Mouse (Mus musculus) regulatory T cell (primary cell): ENCODE results near the gene Mrpl37.
"Not testable (repeated sequence)": the region's sequence is repeated elsewhere in the genome, so short reads cannot be mapped to it uniquely, and the experiment has no call there.

Experiments
- in situ Hi-C: fragments of 300-600 bp; cut with MboI, MseI; formaldehyde crosslinking; loops from one replicate; pipeline ENCODE4 v1.15.1; 2025; ENCODE audit warnings: high pct_unique_total_duplicates

Mrpl37 gene

GRCm38 (mm10) chr4:107066252-107067124, at the start of gene Mrpl37, which contains the start of gene Cyb5rl:
TSS of gene Mrpl37 (minus strand) at chr4:107066868.
TSS of gene Cyb5rl (plus strand) at chr4:107066988.
- in situ Hi-C loops: no loop called here

DNA sequence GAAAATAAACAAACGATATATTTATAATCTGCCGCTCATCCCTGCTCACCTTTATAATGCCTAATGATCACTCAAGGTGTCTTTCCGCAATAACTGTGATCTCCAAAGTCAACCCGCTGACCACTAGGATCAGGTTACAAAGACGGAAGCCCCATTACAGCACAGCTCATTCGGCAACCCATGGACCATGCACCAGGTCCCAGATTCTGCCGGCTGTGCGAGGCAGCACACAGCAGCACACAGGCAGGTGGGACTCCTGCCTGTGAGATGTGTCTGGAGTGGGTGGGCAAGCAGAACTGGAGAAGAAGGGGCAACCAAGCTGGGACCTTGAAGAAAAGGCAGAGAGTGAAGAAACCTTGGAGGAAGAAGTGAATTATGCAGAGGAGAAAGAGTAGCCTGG, 47.6 kb upstream of the Mrpl37 start:
- in situ Hi-C loops: no loop called here

DNA sequence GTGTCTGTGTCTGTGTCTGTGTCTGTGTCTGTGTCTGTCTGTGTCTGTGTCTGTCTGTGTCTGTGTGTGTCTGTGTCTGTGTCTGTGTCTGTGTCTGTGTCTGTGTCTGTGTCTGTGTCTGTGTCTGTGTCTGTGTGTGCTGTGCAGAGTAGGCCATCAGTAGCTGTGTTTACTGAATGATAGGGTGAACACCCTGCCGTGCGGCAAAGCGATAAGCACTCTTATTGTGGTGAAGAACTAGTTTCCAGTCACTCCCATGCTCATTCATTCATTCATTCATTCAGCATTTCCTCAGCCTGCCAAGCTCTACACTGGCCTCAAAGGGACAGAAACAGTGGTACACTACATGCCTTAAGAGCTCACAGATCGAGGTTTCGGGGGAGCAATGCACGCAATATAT, 42.5 kb upstream of the Mrpl37 start:
- in situ Hi-C loops: not testable (repeated sequence)

DNA sequence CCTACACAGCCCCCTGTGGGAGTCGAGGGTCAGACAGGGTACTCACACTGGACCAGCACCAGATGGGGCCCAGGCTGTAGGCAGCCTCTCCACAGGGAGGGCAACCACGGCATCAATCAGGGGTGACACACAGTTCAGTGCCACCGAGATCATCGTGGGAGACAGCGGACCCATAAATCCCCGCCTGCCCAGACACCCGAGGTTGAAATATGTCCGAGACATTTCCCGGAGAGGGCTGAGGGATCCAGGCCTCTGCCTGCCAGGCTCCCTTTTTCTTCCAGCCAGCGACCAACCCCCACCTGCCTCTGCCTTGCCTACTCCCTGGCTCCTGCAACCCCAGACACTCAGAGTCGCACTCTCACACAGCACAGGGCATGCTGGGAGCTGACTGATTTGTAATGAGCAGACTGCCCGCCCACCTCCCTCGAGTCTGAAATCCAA, 41.6 kb upstream of the Mrpl37 start:
- in situ Hi-C loops: no loop called here

GRCm38 (mm10) chr4:107106777-107107176, 40.1 kb upstream of the Mrpl37 start:
- in situ Hi-C loops: no loop called here

- in situ Hi-C loops: no loop called here
These were observed 35.6 kb upstream of the Mrpl37 start for GRCm38 (mm10) chr4:107102220-107102619.

- in situ Hi-C loops: no loop called here
These were observed 32.3 kb upstream of the Mrpl37 start for GRCm38 (mm10) chr4:107098791-107099525.

DNA sequence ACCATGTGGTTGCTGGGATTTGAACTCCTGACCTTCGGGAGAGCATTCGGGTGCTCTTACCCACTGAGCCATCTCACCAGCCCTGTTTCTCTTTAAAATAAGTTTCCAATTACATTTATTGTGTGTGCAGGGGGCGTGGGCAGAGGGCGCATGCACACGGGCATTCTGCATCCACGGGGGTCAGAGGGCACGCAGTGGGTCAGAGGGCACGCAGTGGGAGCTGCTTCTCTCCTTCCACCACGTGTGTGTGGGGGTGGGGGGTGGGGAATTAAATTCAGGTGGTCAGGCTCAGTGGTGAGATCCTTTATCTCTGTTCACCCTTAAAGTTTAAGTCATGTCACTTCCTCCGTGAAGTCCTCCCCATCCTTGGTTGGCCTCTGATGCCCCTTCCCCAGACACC, 31.7 kb upstream of the Mrpl37 start:
- in situ Hi-C loops: no loop called here

- in situ Hi-C loops: no loop called here
These were observed 31.2 kb upstream of the Mrpl37 start for GRCm38 (mm10) chr4:107097871-107098270.

GRCm38 (mm10) chr4:107096841-107097373, 30.2 kb upstream of the Mrpl37 start, which contains the start of gene Cdcp2:
TSS of gene Cdcp2 (plus strand) at chr4:107096891.
- in situ Hi-C loops: no loop called here

GRCm38 (mm10) chr4:107096043-107096442, 29.4 kb upstream of the Mrpl37 start:
- in situ Hi-C loops: no loop called here

DNA sequence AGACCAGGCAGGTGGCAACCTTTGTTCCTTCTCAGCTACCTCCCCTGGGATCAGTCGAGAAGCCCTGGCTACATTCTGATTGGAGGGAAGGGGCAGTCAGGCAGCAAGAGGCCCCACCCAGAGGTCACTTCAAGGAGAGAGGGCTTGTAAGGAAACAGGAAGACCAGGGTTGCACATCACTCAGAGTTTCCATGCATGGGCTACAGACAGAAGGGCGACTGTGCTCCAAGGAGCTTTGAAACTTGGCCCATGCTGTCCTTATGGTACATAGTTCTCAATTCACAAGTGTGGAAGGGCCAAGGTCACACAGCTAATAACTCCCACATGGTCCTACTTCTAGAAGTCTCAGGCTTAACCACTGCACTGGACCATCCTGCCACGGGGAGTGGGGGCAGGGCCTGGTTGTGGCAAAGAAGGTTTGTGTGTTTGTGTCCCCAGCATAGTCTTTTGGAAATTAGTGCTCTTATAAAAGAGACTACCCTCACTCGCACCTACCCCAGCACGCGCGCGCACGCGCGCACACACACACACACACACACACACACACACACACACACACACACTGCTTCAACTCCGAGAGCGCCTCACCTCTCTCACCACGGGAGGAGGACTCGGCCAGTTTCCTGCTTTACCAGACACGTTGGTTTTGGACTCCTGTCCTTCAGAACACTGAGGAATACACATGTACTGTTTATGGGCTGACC, 28.0 kb upstream of the Mrpl37 start:
- in situ Hi-C loops: loop anchor here (5.0 kb wide), 1 partner anchor 63 kb away; no protein-coding TSS in a partner anchor

- in situ Hi-C loops: loop anchor here (5.0 kb wide), 1 partner anchor 66 kb away; no protein-coding TSS in a partner anchor
These were observed 25.0 kb upstream of the Mrpl37 start for GRCm38 (mm10) chr4:107091696-107092095.

GRCm38 (mm10) chr4:107084858-107085257, 18.2 kb upstream of the Mrpl37 start:
- in situ Hi-C loops: no loop called here

DNA sequence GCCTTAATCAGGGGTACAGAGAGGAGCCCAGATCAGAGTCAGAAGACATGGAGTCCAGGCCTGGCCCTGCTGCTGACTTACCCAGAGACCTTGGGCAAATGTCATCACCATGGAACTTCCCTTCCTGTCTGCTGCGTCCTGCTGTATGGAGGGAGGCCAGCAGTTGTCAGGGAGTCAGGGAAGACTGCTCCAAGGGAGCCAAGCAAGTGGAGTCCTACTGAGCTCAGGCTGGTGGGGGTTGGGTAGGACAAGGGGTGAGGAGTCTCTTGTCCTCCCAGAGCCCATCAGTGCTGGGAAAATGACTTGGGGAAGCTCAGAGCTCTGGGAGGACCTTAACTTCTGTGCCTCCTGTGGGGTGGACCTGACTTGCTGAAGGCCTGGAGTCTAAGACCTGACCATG, 17.7 kb upstream of the Mrpl37 start:
- in situ Hi-C loops: no loop called here

GRCm38 (mm10) chr4:107083126-107083525, 16.5 kb upstream of the Mrpl37 start:
- in situ Hi-C loops: no loop called here

DNA sequence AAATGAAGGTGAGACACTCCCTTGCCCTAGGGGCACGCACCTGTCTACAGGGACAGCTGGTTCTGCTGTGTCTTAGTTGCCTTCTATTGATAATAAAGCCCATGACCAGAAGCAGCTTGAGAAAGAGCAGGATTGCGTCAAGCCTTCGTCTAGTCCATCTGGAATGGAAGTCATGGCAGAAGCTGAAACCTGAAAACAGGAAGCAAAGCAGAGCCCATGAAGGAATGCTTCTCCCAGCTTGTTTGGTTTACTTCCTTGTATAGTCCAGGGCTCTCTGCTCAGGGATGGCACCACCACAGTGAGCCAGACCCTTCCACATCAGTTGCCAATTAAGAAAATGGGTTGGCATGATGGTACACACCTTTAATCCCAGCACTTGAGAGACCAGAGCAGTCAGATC, 15.5 kb upstream of the Mrpl37 start:
- in situ Hi-C loops: no loop called here

GRCm38 (mm10) chr4:107079716-107080115, 13.0 kb upstream of the Mrpl37 start:
- in situ Hi-C loops: no loop called here

DNA sequence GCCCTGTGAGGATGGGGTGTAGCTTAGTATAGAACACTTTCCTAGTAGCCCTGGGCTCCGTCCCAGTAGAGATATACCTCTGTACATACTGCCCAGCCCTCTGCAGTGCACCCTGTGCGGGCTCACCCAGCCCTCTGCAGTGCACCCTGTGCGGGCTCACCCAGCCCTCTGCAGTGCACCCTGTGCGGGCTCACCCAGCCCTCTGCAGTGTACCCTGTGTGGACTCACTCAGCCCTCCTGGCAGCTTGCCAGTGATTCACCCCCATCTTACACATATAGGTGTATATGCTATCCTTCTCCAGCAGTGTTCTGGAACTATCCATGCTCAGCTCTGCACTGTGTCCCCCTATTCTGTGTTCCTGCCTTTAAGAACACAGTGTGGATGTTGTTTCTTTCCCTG, 12.2 kb upstream of the Mrpl37 start:
- in situ Hi-C loops: no loop called here

GRCm38 (mm10) chr4:107075456-107075855, 8.8 kb upstream of the Mrpl37 start:
- in situ Hi-C loops: no loop called here

GRCm38 (mm10) chr4:107072343-107072742, 5.7 kb upstream of the Mrpl37 start:
- in situ Hi-C loops: no loop called here
